Mouse (Mus musculus) kidney, embryonic 15.5 days (tissue): Measurements from ENCODE around the gene Nkd1. TPM values are rescaled to one million over a fixed set of nuclear protein-coding genes. Genes with fewer than 3 reads are reported as not detected.

Experiments
- ATAC-seq: fragments of 200-750 bp; cut with Nextera tagmentation; replicated peaks from 2 replicates; pipeline ENCODE4 v1.8.0; 2017; ENCODE audit warnings: moderate TSS enrichment; ENCODE audit not compliant: low FRiP score
- H3K27ac ChIP-seq: fragments of 300-500 bp; sonication (generic); 2 replicates; pipeline ENCODE4 v1.5.1; 2015; ENCODE audit warnings: mild to moderate bottlenecking, inconsistent platforms
- H3K27me3 ChIP-seq: fragments of 300-500 bp; sonication (generic); 2 replicates; pipeline ENCODE4 v1.6.1; 2015; ENCODE audit warnings: inconsistent platforms
- H3K36me3 ChIP-seq: fragments of 300-500 bp; sonication (generic); 2 replicates; pipeline ENCODE4 v1.6.1; 2015; ENCODE audit warnings: inconsistent platforms
- H3K4me1 ChIP-seq: fragments of 300-500 bp; sonication (generic); 2 replicates; pipeline ENCODE4 v1.6.1; 2015; ENCODE audit warnings: inconsistent platforms
- H3K4me2 ChIP-seq: fragments of 300-500 bp; sonication (generic); 2 replicates; pipeline ENCODE4 v1.6.1; 2015; ENCODE audit warnings: moderate library complexity, mild to moderate bottlenecking, inconsistent platforms
- H3K4me3 ChIP-seq: fragments of 300-500 bp; sonication (generic); replicated peaks from 2 replicates; pipeline ENCODE4 v1.5.1; 2015; ENCODE audit warnings: mild to moderate bottlenecking, inconsistent platforms
- H3K9ac ChIP-seq: fragments of 300-500 bp; sonication (generic); 2 replicates; pipeline ENCODE4 v1.6.1; 2015; ENCODE audit warnings: mild to moderate bottlenecking, inconsistent platforms
- H3K9me3 ChIP-seq: fragments of 300-500 bp; sonication (generic); replicated peaks from 2 replicates; pipeline ENCODE4 v1.6.1; 2016; ENCODE audit warnings: inconsistent platforms
- WGBS: fragments of 180-500 bp; shearing (Covaris S2); methylation state at CpG from one replicate; pipeline ENCODE4 v1.1.7; 2015; ENCODE audit warnings: mixed read lengths; 5-methylcytosine and 5-hydroxymethylcytosine counted together
- polyA plus RNA-seq: library from polyadenylated mRNA; unstranded; fragments of >200 nt; fragmentation: Nextera tagmentation; extraction: Ambion mirVana; gene quantifications from 2 replicates; pipeline ENCODE4 v1.2.1, GENCODE M21; 2015

The Nkd1 gene
- polyA plus RNA-seq, 1 experiment from 2014 or later: 68.1 TPM

DNA sequence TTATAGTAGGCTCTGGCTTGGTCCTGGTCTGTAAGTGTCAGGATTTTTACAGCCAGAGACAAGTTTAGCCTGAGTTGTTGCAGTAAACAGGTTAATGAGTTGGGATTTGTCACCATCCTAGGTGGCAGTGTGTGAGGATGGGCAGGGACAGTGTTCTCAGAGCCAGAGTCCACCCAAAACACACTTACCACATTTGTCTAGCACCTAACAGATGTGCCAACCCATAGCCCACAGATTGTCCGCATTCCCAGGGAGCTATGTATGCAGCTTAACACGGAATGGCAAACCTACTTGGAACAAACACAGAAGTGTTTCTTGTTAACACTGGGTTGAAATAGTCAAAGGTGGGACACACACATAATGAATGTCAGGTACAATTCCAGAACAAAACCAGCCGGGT is 47.1 kb downstream of the Nkd1 start:
- Histone ChIP-seq H3K4me1 (peaks cover 95% of the 10 kb centered on the region), H3K27me3 (no peaks in the 10 kb centered on the region), H3K9ac (no peak overlapping the region), H3K36me3 (no peaks in the 10 kb centered on the region; the same call in 1 of the 2 replicates), H3K9me3 (no peaks in the 10 kb centered on the region), H3K4me3 (no peak overlapping the region), H3K27ac (peak overlapping the region; percentile 65), H3K4me2 (no peak overlapping the region)
- ATAC-seq: no peak
- 86% methylated on average over 3 of the region's 3 CpGs for WGBS

DNA sequence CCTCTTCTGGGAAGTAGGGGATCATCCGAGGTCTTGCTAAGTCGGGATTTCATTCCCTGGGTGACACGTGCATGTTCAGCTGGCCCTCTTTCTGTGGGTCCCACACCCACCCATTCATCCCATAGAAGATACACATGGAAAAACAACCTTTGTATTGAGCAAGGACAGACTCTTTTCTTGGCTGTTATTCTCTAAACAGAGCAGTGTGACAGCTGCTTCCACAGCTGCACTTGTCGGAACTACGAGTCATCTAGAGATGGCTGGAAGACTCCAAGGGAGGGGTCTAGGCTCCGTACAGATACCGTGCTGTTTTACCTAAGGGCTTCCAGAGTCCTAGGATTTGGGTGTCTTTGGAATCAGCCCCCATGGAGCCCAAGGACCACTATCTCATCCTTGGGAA is 48.2 kb downstream of the Nkd1 start:
- H3K4me3 ChIP-seq: no peak overlapping the region
- H3K4me2 ChIP-seq: no peak overlapping the region
- 70% methylated on average over 7 of the region's 7 CpGs for WGBS
- H3K27me3 ChIP-seq: no peaks in the 10 kb centered on the region
- H3K36me3 ChIP-seq: peaks cover 4% of the 10 kb centered on the region; the same call in 1 of the 2 replicates
- H3K9ac ChIP-seq: no peak overlapping the region
- H3K27ac ChIP-seq: peak overlapping the region; percentile 95
- H3K9me3 ChIP-seq: no peaks in the 10 kb centered on the region
- ATAC-seq: no peak
- peaks cover 96% of the 10 kb centered on the region for H3K4me1 ChIP-seq

DNA sequence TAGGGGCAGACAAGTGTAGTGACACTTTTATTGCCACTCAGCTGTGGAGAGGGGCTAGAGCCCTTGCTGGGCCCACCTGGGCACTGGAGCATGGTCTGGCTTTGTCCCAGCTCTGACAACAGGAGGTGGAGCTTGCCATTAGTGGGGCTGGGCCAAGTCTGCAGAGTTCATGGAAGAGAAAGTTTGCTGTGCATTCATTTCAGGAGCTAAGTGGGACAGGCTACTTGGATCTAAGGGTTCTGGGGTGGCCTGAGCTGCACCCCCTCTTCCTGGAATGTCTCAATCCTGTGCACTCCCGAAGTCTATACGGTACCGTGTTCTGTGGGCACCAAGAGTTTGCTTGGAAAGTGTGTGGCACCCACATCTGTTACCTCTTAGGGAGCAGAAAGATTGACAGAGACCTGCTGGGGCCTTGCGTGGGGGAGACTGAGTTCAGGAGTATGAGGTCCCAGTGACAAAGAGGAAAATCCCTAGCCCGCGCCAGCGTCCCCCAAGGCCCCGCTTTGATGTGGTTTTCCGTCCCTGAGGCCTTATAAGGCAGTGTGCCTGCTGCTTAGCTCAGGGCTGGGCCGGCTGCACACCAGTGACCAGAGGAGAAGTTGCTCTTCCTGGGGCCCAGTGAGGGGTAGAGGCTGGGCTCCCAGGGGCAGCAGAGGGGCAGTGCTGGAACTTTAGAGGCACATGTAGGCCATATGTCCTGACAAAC is 49.3 kb downstream of the Nkd1 start:
- peaks cover 96% of the 10 kb centered on the region for H3K4me1 ChIP-seq
- peak overlapping the region; percentile 26 for H3K4me2 ChIP-seq
- no peaks in the 10 kb centered on the region for H3K27me3 ChIP-seq
- ATAC-seq: peak; percentile 89
- peak overlapping the region; percentile 95 for H3K27ac ChIP-seq
- H3K4me3 ChIP-seq: no peak overlapping the region
- WGBS: 13% methylated on average over 10 of the region's 10 CpGs
- H3K9me3 ChIP-seq: no peaks in the 10 kb centered on the region
- peak overlapping the region; percentile 18; the same call in 1 of the 2 replicates for H3K9ac ChIP-seq
- peaks cover 9% of the 10 kb centered on the region; the same call in 1 of the 2 replicates for H3K36me3 ChIP-seq

DNA sequence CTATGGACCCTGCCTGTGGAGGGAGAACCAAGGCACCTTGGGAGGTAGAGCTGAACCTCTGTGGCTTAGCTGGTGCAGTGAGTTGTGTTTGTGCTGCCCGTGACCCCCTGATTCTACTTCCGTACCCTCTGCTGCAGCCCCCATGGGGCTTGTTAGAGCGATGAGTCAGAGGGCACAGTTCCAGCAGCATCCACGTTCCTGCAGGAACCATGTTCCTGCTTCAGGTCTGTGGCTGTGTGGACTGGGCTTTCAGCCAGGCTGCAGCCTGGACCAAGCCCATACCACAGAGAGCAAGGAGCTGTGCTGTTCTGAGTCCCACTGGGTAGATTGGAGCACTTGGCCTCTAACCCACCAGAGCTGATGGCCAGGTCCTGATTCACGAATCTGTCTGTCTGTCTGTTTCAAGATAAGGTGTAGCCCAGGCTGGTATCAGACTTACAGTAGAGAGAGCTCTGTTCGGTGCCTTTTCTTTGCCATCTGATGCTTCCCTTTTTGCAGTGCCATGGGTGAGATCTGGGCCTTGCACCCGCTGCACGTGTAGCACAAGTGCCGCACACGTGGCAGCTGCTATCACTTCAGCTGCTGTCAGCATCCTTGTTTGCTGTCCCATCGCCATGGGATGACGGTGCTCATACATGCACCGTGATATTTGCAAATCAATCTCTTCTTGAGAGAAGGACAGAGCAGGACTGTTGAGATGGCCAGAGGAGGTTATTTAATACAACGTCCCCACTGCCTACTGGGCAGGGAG is 50.5 kb downstream of the Nkd1 start:
- Histone ChIP-seq H3K4me2 (no peak overlapping the region), H3K36me3 (peaks cover 9% of the 10 kb centered on the region; the same call in 1 of the 2 replicates), H3K27me3 (no peaks in the 10 kb centered on the region), H3K9ac (no peak overlapping the region), H3K4me1 (peaks cover 97% of the 10 kb centered on the region), H3K27ac (peak overlapping the region; percentile 95), H3K9me3 (no peaks in the 10 kb centered on the region), H3K4me3 (no peak overlapping the region)
- 0 out of 2 replicates have a peak, but pooled peaks have one; percentile 3 for ATAC-seq
- 70% methylated on average over 14 of the region's 14 CpGs for WGBS

DNA sequence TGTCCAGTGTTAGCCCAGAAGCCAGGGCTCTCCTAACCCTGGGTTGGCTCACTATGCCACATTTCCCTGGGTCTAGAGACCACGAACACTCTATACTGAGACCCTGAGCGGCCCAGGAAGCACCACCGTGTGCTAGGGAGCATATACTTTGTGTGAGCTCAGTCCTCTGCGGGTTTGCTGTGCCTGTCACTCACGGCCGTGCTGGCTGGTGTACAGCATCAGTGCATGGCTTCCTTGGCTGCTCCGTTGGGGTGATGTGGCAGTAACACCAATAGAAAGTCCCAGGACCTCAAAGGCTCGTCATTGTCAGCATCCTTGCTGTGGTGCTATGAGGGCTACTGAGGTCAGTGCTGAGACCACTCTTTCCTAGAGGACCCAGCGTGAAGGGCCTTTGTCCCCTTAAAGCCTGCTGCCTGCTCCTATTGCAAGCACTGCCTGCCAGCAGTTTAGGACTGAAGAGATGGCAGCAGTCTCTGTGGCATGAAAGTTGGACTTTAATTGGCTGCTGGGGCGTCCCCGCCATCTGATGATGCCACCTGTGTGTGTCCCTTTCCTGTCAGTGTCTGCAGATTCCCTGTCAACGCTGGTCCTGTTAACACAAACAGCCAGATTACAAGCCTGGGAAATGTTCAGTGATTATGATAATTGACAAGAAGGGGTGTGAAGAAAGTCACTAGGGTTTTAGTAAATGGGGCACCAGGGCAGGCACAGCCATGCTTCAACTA is 51.2 kb downstream of the Nkd1 start:
- peaks cover 92% of the 10 kb centered on the region for H3K4me1 ChIP-seq
- 85% methylated on average over 12 of the region's 12 CpGs for WGBS
- no peaks in the 10 kb centered on the region for H3K9me3 ChIP-seq
- no peak for ATAC-seq
- no peak overlapping the region for H3K4me3 ChIP-seq
- H3K27ac ChIP-seq: 0 out of 2 replicates have a peak overlapping the region, but pooled peaks have one; percentile 1
- H3K4me2 ChIP-seq: no peak overlapping the region
- H3K27me3 ChIP-seq: no peaks in the 10 kb centered on the region
- no peak overlapping the region for H3K9ac ChIP-seq
- peaks cover 9% of the 10 kb centered on the region; the same call in 1 of the 2 replicates for H3K36me3 ChIP-seq

GRCm38 (mm10) chr8:88572941-88573645 is 51.9 kb downstream of the Nkd1 start:
- peaks cover 9% of the 10 kb centered on the region; the same call in 1 of the 2 replicates for H3K36me3 ChIP-seq
- no peak for ATAC-seq
- H3K4me2 ChIP-seq: no peak overlapping the region
- no peaks in the 10 kb centered on the region for H3K27me3 ChIP-seq
- H3K4me1 ChIP-seq: peaks cover 91% of the 10 kb centered on the region
- no peak overlapping the region for H3K9ac ChIP-seq
- H3K27ac ChIP-seq: 0 out of 2 replicates have a peak overlapping the region, but pooled peaks have one; percentile 1
- no peaks in the 10 kb centered on the region for H3K9me3 ChIP-seq
- WGBS: 73% methylated on average over 14 of the region's 14 CpGs
- H3K4me3 ChIP-seq: no peak overlapping the region

DNA sequence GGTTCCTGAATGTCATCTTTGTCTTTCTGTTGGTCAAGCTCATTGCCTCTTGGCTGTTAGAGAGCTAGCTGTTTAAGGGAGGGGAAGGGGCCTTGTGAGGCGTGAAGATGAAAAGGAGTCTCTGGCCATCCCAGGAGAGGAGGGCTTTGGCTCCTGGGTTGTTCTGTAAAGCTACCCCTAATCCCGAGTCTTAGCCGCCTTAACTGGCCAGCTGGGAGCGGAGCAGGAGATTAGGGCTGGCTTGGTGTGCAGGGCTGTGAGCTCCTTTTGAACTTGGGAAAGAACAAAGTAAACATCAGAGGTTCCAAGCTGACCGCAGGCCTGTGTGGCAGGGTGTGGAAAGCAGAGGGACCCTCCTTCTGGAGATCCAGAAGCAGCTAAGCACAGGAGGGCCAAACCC is 53.8 kb downstream of the Nkd1 start:
- no peak for ATAC-seq
- no peaks in the 10 kb centered on the region for H3K27me3 ChIP-seq
- H3K9ac ChIP-seq: no peak overlapping the region
- no peaks in the 10 kb centered on the region for H3K9me3 ChIP-seq
- H3K4me1 ChIP-seq: peaks cover 91% of the 10 kb centered on the region
- H3K36me3 ChIP-seq: peaks cover 9% of the 10 kb centered on the region; the same call in 1 of the 2 replicates
- peak overlapping the region; percentile 68; the same call in 1 of the 2 replicates for H3K27ac ChIP-seq
- WGBS: 68% methylated on average over 5 of the region's 5 CpGs
- H3K4me2 ChIP-seq: no peak overlapping the region
- no peak overlapping the region for H3K4me3 ChIP-seq

DNA sequence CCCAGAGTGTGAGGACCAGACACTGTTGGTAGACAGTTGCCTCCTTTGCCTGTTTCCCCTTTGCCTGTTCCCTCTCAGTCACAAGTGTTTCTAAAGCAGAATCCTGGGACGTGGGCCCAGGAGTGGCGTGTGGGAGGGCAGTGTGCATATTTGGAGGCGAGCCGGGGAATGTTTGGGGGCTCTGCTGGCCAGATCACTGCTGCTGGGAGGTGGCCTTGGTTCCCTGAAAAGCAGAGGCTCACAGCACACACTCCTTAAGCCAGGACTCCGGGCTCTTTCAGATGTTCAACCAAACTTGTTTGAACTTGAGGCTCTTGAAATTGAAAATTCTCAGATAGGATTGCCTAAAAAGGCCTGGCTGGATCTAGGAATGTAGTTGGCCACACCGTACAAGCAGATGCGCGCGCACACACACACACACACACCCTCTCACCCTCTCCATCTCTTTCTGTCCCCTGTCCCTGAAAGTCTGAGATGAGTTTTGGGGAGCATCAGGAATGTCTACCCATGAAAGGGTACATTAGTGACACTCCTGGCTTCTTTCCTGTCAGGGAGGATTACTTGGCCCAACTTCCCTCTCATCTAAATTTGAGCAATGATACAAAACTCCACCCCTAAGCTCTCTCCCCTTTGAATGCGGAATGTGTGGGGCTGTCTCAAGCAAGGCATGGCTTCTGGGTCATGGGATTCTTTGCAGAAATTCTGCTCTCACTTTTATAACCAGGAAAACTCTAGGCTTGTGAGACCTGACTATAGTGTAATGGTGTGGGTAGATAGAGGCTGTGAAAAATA is 55.4 kb downstream of the Nkd1 start:
- no peak overlapping the region for H3K9ac ChIP-seq
- H3K4me3 ChIP-seq: no peak overlapping the region
- H3K27ac ChIP-seq: peak overlapping the region; percentile 68
- no peaks in the 10 kb centered on the region for H3K9me3 ChIP-seq
- peaks cover 91% of the 10 kb centered on the region for H3K4me1 ChIP-seq
- peaks cover 13% of the 10 kb centered on the region; the same call in 1 of the 2 replicates for H3K36me3 ChIP-seq
- no peak for ATAC-seq
- 70% methylated on average over 10 of the region's 10 CpGs for WGBS
- no peaks in the 10 kb centered on the region for H3K27me3 ChIP-seq
- H3K4me2 ChIP-seq: no peak overlapping the region

DNA sequence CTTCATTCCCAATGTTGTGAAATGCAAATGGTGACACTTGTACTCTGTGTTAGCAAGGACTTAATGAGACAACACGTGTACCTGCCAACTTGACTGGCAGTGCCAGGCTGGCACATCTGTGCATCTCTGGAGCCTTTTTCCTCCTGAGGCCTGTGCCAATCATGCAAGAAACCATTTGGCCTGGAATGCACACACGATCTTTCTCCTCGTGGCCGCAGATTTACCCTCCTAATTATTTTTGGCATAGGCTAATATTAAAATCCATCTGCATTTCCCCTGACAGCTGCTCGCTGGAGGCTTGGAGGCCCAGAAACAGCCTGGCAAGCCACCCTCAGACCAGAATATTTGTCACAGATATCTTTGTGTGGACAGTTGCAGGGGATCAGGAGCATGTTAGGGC is 56.5 kb downstream of the Nkd1 start:
- Histone ChIP-seq H3K4me3 (no peak overlapping the region), H3K9ac (no peak overlapping the region), H3K36me3 (peaks cover 19% of the 10 kb centered on the region; the same call in 1 of the 2 replicates), H3K9me3 (no peaks in the 10 kb centered on the region), H3K27ac (peak overlapping the region; percentile 89), H3K4me2 (no peak overlapping the region), H3K27me3 (no peaks in the 10 kb centered on the region), H3K4me1 (peaks cover 84% of the 10 kb centered on the region)
- WGBS: 70% methylated on average over 5 of the region's 5 CpGs
- no peak for ATAC-seq

DNA sequence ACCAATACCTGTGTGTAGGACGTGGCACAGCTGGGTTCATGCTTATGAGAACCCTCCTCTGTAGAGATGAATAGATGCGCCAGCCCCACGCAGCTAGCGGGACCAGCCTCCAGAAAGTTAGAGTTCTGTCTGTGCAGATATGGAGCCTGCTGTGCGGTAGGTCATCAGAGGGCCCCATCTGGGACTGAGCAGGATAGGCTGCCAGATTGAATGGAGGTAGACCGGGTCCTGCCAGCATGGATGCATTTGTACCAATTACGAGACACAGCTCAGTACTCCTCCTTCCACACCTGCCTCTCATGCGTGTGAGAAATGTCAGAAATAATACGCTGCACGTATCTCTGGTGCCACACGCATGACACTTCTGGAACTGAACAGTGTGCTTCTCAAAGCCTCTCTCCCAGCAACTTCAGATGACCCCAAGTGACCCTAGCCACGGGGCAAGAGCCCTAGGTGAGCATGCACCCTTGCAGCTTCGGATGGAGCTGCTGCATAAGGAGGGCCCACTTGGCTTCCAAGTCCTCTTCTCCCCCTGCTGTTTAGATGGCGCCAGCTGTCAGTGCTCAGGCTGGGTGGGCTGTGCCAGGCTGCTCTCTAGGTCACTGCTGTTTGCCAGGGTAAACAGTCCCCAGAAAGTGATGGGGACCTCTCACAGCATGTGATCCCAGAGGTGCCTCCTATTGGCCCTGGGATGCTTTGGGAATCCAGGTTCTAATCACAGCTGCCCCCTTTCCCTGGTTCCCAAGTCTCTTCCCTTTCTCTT is 57.4 kb downstream of the Nkd1 start:
- Histone ChIP-seq H3K9ac (no peak overlapping the region), H3K4me2 (no peak overlapping the region), H3K36me3 (peaks cover 27% of the 10 kb centered on the region; the same call in 1 of the 2 replicates), H3K27me3 (no peaks in the 10 kb centered on the region), H3K27ac (peak overlapping the region; percentile 89), H3K4me1 (peaks cover 82% of the 10 kb centered on the region), H3K9me3 (no peaks in the 10 kb centered on the region), H3K4me3 (no peak overlapping the region)
- WGBS: 67% methylated on average over 14 of the region's 14 CpGs
- ATAC-seq: peak; percentile 70
